Mouse (Mus musculus) stomach, embryonic 14.5 days (tissue): ENCODE data around the gene Appl1. TPM values are rescaled to one million over a fixed set of nuclear protein-coding genes. Genes with fewer than 3 reads are reported as not detected.
"Not testable (repeated sequence)": the region's sequence is repeated elsewhere in the genome, so short reads cannot be mapped to it uniquely, and the experiment has no call there.

ENCODE experiments used
- ATAC-seq: fragments of 200-750 bp; cut with Nextera tagmentation; 2 replicates; pipeline ENCODE4 v1.8.0; 2017; ENCODE audit warnings: low read depth, moderate TSS enrichment; ENCODE audit not compliant: insufficient number of reproducible peaks, insufficient read depth, low FRiP score
- H3K27ac ChIP-seq: fragments of 300-500 bp; sonication (generic); 2 replicates; pipeline ENCODE4 v1.5.1; 2014; ENCODE audit warnings: mild to moderate bottlenecking, low read length, moderate library complexity, mixed read lengths
- H3K27me3 ChIP-seq: fragments of 300-500 bp; sonication (generic); 2 replicates; pipeline ENCODE4 v1.6.1; 2014; ENCODE audit warnings: low read length, control low read depth, mixed read lengths; ENCODE audit not compliant: control insufficient read depth, insufficient read depth
- H3K36me3 ChIP-seq: fragments of 300-500 bp; sonication (generic); 2 replicates; pipeline ENCODE4 v1.6.1; 2014; ENCODE audit warnings: mild to moderate bottlenecking, control low read depth, low read length, moderate library complexity, mixed read lengths; ENCODE audit not compliant: control insufficient read depth, insufficient read depth
- H3K4me1 ChIP-seq: fragments of 300-500 bp; sonication (generic); 2 replicates; pipeline ENCODE4 v1.6.1; 2014; ENCODE audit warnings: low read length, control low read depth, mixed read lengths; ENCODE audit not compliant: control insufficient read depth, insufficient read depth
- H3K4me2 ChIP-seq: fragments of 300-500 bp; sonication (generic); replicated peaks from 2 replicates; pipeline ENCODE4 v1.6.1; 2014; ENCODE audit warnings: low read depth, low read length, control low read depth
- H3K4me3 ChIP-seq: fragments of 300-500 bp; sonication (generic); 2 replicates; pipeline ENCODE4 v1.5.1; 2014; ENCODE audit warnings: low read depth, low read length, control low read depth
- H3K9ac ChIP-seq: fragments of 300-500 bp; sonication (generic); replicated peaks from 2 replicates; pipeline ENCODE4 v1.6.1; 2014; ENCODE audit warnings: low read depth, mild to moderate bottlenecking, control low read depth, low read length, moderate library complexity, mixed read lengths
- H3K9me3 ChIP-seq: fragments of 300-500 bp; sonication (generic); 2 replicates; pipeline ENCODE4 v1.6.1; 2016; ENCODE audit warnings: low read depth, low read length, control low read depth; ENCODE audit not compliant: control insufficient read depth
- WGBS: fragments of 180-500 bp; shearing (Covaris S2); extraction: QIAGEN DNeasy Blood & Tissue Kit; methylation state at CpG from one replicate; pipeline ENCODE4 v1.1.7; 2014; 5-methylcytosine and 5-hydroxymethylcytosine counted together
- polyA plus RNA-seq: library from polyadenylated mRNA; unstranded; fragments of >200 nt; fragmentation: Nextera tagmentation; extraction: Ambion mirVana; gene quantifications from 2 replicates; pipeline ENCODE4 v1.2.1, GENCODE M21; 2014

Appl1 gene
- polyA plus RNA-seq, 1 experiment from 2014 or later: 61.3 TPM

DNA sequence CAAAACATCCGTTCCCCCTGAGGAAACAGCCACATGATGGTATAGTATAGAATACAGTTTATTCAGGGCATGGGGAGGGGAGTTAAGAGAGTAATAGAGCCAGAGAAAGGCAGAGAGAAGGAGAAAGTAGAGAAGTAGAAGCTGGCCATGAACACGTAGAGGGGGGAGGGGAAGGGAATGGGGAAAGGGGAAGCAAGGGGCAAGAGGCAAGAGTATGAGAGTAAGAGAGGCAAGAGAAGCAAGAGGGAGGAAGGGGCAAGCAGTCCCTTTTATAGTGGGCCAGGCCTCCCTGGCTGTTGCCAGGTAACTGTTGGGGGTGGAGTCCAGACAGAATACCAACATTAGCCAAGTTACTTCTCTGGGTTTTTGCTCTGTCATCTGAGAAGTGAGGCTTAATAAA is 6.5 kb upstream of the Appl1 start:
- WGBS: 55% methylated on average over 2 of the region's 2 CpGs
- H3K27me3 ChIP-seq: no peaks in the 10 kb centered on the region
- no peak overlapping the region for H3K9ac ChIP-seq

GRCm38 (mm10) chr14:26976212-26976611 is 5.2 kb upstream of the Appl1 start:
- Histone ChIP-seq H3K4me1 (no peaks in the 10 kb centered on the region), H3K9me3 (peaks cover 5% of the 10 kb centered on the region; the same call in 1 of the 2 replicates), H3K9ac (no peak overlapping the region), H3K36me3 (no peaks in the 10 kb centered on the region), H3K4me3 (no peak overlapping the region), H3K27me3 (no peaks in the 10 kb centered on the region), H3K4me2 (no peak overlapping the region), H3K27ac (no peak overlapping the region)
- ATAC-seq: no peak
- 67% methylated on average over 7 of the region's 7 CpGs for WGBS

More for the DNA sequence above, 6.5 kb upstream of the Appl1 start:
- no peak overlapping the region for H3K4me3 ChIP-seq
- H3K4me1 ChIP-seq: no peaks in the 10 kb centered on the region
- no peak overlapping the region for H3K4me2 ChIP-seq
- ATAC-seq: no peak
- peaks cover 5% of the 10 kb centered on the region; the same call in 1 of the 2 replicates for H3K9me3 ChIP-seq
- H3K36me3 ChIP-seq: no peaks in the 10 kb centered on the region
- no peak overlapping the region for H3K27ac ChIP-seq

DNA sequence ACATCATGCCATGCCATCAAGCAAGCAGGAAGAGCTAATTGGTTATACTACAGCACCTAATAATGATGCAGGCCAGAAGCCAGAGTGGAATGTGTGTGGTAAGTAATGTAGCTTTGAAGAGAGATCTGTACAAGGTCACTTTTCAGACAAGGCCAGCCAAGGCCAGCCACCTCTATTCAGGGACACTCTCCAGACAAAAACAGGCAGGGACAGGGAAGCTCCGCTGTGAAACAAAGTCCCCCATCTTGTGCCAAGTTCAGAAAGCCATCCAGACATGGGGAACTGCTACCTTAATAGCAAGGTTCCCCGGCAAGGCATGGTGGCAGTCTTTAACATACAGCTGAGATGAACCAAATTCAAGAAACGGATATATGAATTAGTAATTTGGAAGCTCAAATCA is 4.5 kb upstream of the Appl1 start:
- no peak for ATAC-seq
- no peak overlapping the region for H3K27ac ChIP-seq
- H3K9ac ChIP-seq: no peak overlapping the region
- H3K4me2 ChIP-seq: no peak overlapping the region
- H3K4me3 ChIP-seq: no peak overlapping the region
- no peaks in the 10 kb centered on the region for H3K36me3 ChIP-seq
- no peaks in the 10 kb centered on the region for H3K4me1 ChIP-seq
- no peaks in the 10 kb centered on the region for H3K27me3 ChIP-seq
- WGBS: 80% methylated on average over 3 of the region's 3 CpGs
- no peaks in the 10 kb centered on the region for H3K9me3 ChIP-seq

DNA sequence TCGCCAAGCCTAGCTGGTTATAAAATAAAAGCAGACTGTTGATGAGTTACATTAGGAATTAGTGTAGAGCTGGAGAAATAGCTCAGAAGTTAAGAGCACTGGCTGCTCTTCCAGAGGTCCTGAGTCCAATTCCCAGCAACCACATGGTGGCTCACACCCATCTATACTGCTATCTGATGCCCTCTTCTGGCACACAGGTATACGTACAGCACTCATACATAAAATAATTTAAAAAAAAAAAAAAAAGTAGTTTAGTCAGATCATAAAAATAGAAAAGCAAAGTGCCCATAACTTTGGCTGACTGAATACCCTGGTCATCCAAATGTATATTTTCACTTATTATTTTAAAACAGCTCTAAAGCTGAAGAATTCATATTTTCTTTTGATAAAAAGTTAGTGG is 2.1 kb upstream of the Appl1 start:
- ATAC-seq: no peak
- Histone ChIP-seq H3K4me1 (peaks cover 9% of the 10 kb centered on the region; the same call in 1 of the 2 replicates), H3K9ac (no peak overlapping the region), H3K9me3 (no peaks in the 10 kb centered on the region), H3K4me3 (no peak overlapping the region), H3K36me3 (no peaks in the 10 kb centered on the region), H3K27me3 (no peaks in the 10 kb centered on the region), H3K27ac (no peak overlapping the region), H3K4me2 (no peak overlapping the region)
- 80% methylated on average over 2 of the region's 2 CpGs for WGBS

DNA sequence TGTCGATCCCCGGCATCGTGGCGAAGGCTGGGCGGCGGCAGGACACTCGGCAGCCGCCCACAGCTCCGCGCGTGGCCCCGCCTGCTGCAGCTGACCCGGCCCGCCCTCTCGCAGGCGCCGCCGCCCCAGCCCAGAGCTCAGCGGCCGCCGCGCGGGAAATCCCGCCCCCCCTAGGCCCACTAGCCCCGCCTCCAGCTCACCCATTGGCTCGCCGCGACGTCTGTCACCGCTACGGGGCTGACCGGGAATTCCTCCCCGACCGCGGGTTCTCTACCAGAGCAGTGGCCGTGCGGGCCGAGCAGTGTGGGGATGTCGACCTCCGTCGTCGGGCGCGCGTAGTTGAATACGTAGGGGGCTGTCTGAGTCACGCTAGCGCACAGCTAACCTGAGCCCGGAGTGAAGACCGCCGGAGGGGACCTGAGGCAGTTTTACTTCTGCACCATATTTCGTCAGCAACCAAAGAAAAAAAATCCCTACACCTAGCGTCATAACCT is 546 bp downstream of the Appl1 start:
- H3K4me3 ChIP-seq: peak overlapping the region; percentile 75
- no peaks in the 10 kb centered on the region for H3K27me3 ChIP-seq
- WGBS: under 1% methylated on average over 45 of the region's 53 CpGs
- H3K36me3 ChIP-seq: no peaks in the 10 kb centered on the region
- peak overlapping the region; percentile 82 for H3K27ac ChIP-seq
- H3K9ac ChIP-seq: peak overlapping the region; percentile 66
- peaks cover 9% of the 10 kb centered on the region; the same call in 1 of the 2 replicates for H3K4me1 ChIP-seq
- no peaks in the 10 kb centered on the region for H3K9me3 ChIP-seq
- ATAC-seq: peak; percentile 98
- peak overlapping the region; percentile 69 for H3K4me2 ChIP-seq

DNA sequence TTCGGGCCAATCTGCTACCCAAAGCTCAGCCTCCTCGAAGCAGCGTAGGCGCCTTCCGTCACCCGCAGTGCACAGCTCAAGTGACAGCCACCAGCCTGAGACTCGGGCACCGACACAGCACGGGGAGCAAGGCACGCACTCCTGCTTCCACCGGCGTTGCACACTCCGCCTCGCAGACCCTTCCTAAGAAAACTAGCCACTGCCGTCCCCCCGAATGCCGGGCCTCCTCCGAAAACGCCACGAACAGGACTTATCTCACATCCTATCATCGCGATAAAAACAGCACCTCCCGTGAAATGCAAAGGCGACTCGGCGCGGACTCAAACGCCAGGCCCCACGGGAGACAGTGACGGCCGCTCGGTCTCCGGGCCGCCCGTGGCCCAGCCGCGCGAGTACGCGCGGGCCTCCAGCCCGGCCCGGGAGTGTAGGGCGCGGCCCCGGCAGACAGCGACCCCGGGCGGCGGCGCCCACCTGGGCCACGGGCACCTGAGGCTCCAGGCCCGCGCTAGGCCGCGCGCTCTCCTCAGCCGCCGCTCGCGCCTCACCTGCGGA is 1.1 kb downstream of the Appl1 start:
- peaks cover 9% of the 10 kb centered on the region; the same call in 1 of the 2 replicates for H3K4me1 ChIP-seq

GRCm38 (mm10) chr14:26969164-26969563 is 1.9 kb downstream of the Appl1 start:
- no peak for ATAC-seq
- Histone ChIP-seq H3K4me3 (peak overlapping the region; percentile 75), H3K4me2 (peak overlapping the region; percentile 69), H3K9me3 (no peaks in the 10 kb centered on the region), H3K4me1 (peaks cover 9% of the 10 kb centered on the region; the same call in 1 of the 2 replicates), H3K27ac (no peak overlapping the region; the same call in 1 of the 2 replicates), H3K27me3 (no peaks in the 10 kb centered on the region), H3K9ac (peak overlapping the region; percentile 66), H3K36me3 (no peaks in the 10 kb centered on the region; the same call in 1 of the 2 replicates)
- 61% methylated on average over 3 of the region's 3 CpGs for WGBS

More for the DNA sequence above, 1.1 kb downstream of the Appl1 start:
- Histone ChIP-seq H3K4me3 (peak overlapping the region; percentile 75), H3K4me2 (peak overlapping the region; percentile 69), H3K9ac (peak overlapping the region; percentile 66), H3K27ac (peak overlapping the region; percentile 82), H3K36me3 (no peaks in the 10 kb centered on the region), H3K9me3 (no peaks in the 10 kb centered on the region), H3K27me3 (no peaks in the 10 kb centered on the region)
- peak; percentile 14; the same call in 1 of the 2 replicates for ATAC-seq
- under 1% methylated on average over 62 of the region's 62 CpGs for WGBS

DNA sequence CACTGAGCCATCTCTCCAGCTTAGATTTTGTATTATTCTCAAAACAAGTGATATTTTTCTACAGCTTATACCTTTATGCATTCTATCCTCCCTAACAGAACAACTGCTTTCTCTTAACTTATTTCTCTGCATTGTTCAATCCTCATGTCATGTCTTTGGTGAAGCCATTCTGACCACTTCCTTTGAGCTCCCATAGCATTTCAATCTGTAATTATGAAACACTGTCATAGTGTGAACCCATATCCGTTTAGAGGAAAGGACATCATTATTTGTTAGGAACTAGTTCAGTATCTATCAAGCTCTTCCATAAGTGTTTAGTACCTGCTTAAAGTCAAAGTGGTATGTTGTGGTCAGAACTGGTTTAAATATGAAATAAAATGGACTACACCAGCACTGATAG is 10.5 kb downstream of the Appl1 start:
- Histone ChIP-seq H3K4me2 (no peak overlapping the region), H3K4me3 (no peak overlapping the region), H3K9ac (no peak overlapping the region), H3K9me3 (no peaks in the 10 kb centered on the region), H3K27ac (no peak overlapping the region), H3K36me3 (peaks cover 18% of the 10 kb centered on the region), H3K4me1 (no peaks in the 10 kb centered on the region), H3K27me3 (no peaks in the 10 kb centered on the region)
- ATAC-seq: no peak
- WGBS: 89% methylated on average over 1 of the region's 1 CpGs

GRCm38 (mm10) chr14:26956139-26956538 is 14.9 kb downstream of the Appl1 start:
- WGBS: 90% methylated on average over 2 of the region's 2 CpGs

More at GRCm38 (mm10) chr14:26956139-26956538, 14.9 kb downstream of the Appl1 start:
- H3K4me1 ChIP-seq, H3K9me3 ChIP-seq, H3K4me2 ChIP-seq, H3K27ac ChIP-seq, H3K4me3 ChIP-seq, ATAC-seq, H3K9ac ChIP-seq, H3K27me3 ChIP-seq: not testable (repeated sequence)
- H3K36me3 ChIP-seq: peaks cover 21% of the 10 kb centered on the region
